Mouse (Mus musculus) left cerebral cortex, postnatal 25 days (tissue): ENCODE measurements around the gene Igf2bp3. TPM values are rescaled to one million over a fixed set of nuclear protein-coding genes. Genes with fewer than 3 reads are reported as not detected.

Source experiments
- DNase-seq, 2 experiments: peaks; one replicate each; pipeline ENCODE4 v3.0.0; 2022; ENCODE audit warnings: low spot score in 2 of 2, mixed read lengths in 1 of 2
- intact Hi-C: fragments of 180-260 bp; cut with DNase I; formaldehyde crosslinking; loops from one replicate; pipeline ENCODE4 v1.15.1; 2025
- total RNA-seq, 2 experiments: library from RNA; stranded (reverse); gene quantifications; 2 replicates each; pipeline ENCODE4 v1.2.3; 2021

The Igf2bp3 gene
- total RNA-seq, 2 experiments from 2014 or later: 0.16 TPM; not detected in 1

GRCm38 (mm10) chr6:49106746-49107500 lies 107.8 kb downstream of the Igf2bp3 start:
- intact Hi-C loops: no loop called here
- DNase-seq: no peak

GRCm38 (mm10) chr6:49099086-49099485 lies 115.7 kb downstream of the Igf2bp3 start:
- intact Hi-C loops: no loop called here

GRCm38 (mm10) chr6:49097596-49098110 lies 117.1 kb downstream of the Igf2bp3 start:
- intact Hi-C loops: no loop called here
- no peak for DNase-seq

More at GRCm38 (mm10) chr6:49099086-49099485, 115.7 kb downstream of the Igf2bp3 start:
- no peak for DNase-seq

GRCm38 (mm10) chr6:49096933-49097461 lies 117.8 kb downstream of the Igf2bp3 start:
- DNase-seq: peak; percentile 73 to 85
- intact Hi-C loops: no loop called here

GRCm38 (mm10) chr6:49096421-49096820 lies 118.3 kb downstream of the Igf2bp3 start:
- peak; percentile 27 to 66 for DNase-seq
- intact Hi-C loops: no loop called here

GRCm38 (mm10) chr6:49094968-49095367 lies 119.8 kb downstream of the Igf2bp3 start:
- intact Hi-C loops: no loop called here
- no peak for DNase-seq

GRCm38 (mm10) chr6:49083008-49083407 lies 131.7 kb downstream of the Igf2bp3 start:
- no peak for DNase-seq
- intact Hi-C loops: no loop called here

GRCm38 (mm10) chr6:49079313-49079712 lies 135.4 kb downstream of the Igf2bp3 start:
- DNase-seq: no peak
- intact Hi-C loops: no loop called here

GRCm38 (mm10) chr6:49077894-49078293 lies 136.9 kb downstream of the Igf2bp3 start:
- no peak for DNase-seq
- intact Hi-C loops: no loop called here

GRCm38 (mm10) chr6:49074117-49074490 lies 140.7 kb downstream of the Igf2bp3 start:
- peak; percentile 21 to 28 for DNase-seq
- intact Hi-C loops: loop anchor here (5.0 kb wide), 2 partner anchors 133 to 188 kb away; partner anchors contain the start of gene Tra2a

- intact Hi-C loops: loop anchor here (5.0 kb wide), 2 partner anchors 134 to 189 kb away; partner anchors contain the start of gene Tra2a
- peak; percentile 92 to 98 for DNase-seq
These were observed 141.2 kb downstream of the Igf2bp3 start, which contains the start of gene Malsu1 for GRCm38 (mm10) chr6:49073304-49074116. Gene Malsu1, plus strand, starts transcription at chr6:49073795.

GRCm38 (mm10) chr6:49068361-49068760 lies 146.4 kb downstream of the Igf2bp3 start:
- intact Hi-C loops: no loop called here
- DNase-seq: no peak

- intact Hi-C loops: loop anchor here (2.0 to 5.0 kb wide), 2 partner anchors 135 to 151 kb away; no protein-coding TSS in a partner anchor
- DNase-seq: peak; percentile 68 to 70
These were observed 157.4 kb downstream of the Igf2bp3 start for GRCm38 (mm10) chr6:49057053-49058021.

GRCm38 (mm10) chr6:49056009-49056408 lies 158.7 kb downstream of the Igf2bp3 start:
- intact Hi-C loops: loop anchor here (2.0 to 5.0 kb wide), 2 partner anchors 136 to 153 kb away; no protein-coding TSS in a partner anchor
- no peak for DNase-seq

GRCm38 (mm10) chr6:49055256-49055733 lies 159.5 kb downstream of the Igf2bp3 start:
- DNase-seq: peak; percentile 10 to 15
- intact Hi-C loops: loop anchor here (5.0 kb wide), 1 partner anchor 137 kb away; no protein-coding TSS in a partner anchor

GRCm38 (mm10) chr6:49052191-49052590 lies 162.6 kb downstream of the Igf2bp3 start:
- DNase-seq: no peak
- intact Hi-C loops: no loop called here

- intact Hi-C loops: no loop called here
- DNase-seq: no peak
These were observed 163.9 kb downstream of the Igf2bp3 start for GRCm38 (mm10) chr6:49050677-49051410.

GRCm38 (mm10) chr6:49048395-49048794 lies 166.4 kb downstream of the Igf2bp3 start:
- DNase-seq: no peak
- intact Hi-C loops: no loop called here
